Comparison of ENCODE assay signal across 9 mouse cellular contexts in genomic region chr15:79110528-79110927, GRCm38 (mm10). TPM values are rescaled to one million over a fixed set of nuclear protein-coding genes. Genes with fewer than 3 reads are reported as not detected.
DNase-seq lines count a peak whose midpoint lies in the region; ATAC-seq and TF ChIP-seq lines count a peak whose summit lies in the region.
"Had no signal": no experiment of that assay in that cellular context is flagged by ENCODE, and none has a peak within 500 bp of the region (broad histone marks: within the 10 kb centered on the region; RNA-seq: fewer than 3 reads in every experiment).

No protein-coding gene starts in this region.

- TF ChIP-seq CTCF in gastrocnemius, adult 2 months (IDR thresholded peaks at IDR 0.05), result no peak
- TF ChIP-seq CTCF in stomach, postnatal 0 days (IDR thresholded peaks at IDR 0.05; ENCODE audit: low read depth), result no peak

- H3K4me1 ChIP-seq in neural tube, embryonic 11.5 days (ENCODE audit: control insufficient read depth, insufficient read depth, low read length), result peaks cover 4% of the 10 kb centered on the region; the same call in 1 of the 2 replicates
- peaks cover 52% of the 10 kb centered on the region for H3K4me1 ChIP-seq in liver, embryonic 12.5 days
- H3K4me1 ChIP-seq in stomach, postnatal 0 days (replicated peaks; ENCODE audit: control insufficient read depth, insufficient read depth), result peaks cover 5% of the 10 kb centered on the region

- no peak overlapping the region for H3K9ac ChIP-seq in neural tube, embryonic 11.5 days (ENCODE audit: low read length)
- 0 out of 2 replicates have a peak overlapping the region, but pooled peaks have one; percentile 10 for H3K9ac ChIP-seq in liver, embryonic 12.5 days
- H3K9ac ChIP-seq in stomach, postnatal 0 days (ENCODE audit: low read length), result peak overlapping the region; percentile 94

- no peak for DNase-seq in gastrocnemius, adult 2 months
- DNase-seq in gastrocnemius, postnatal 36 days, result no peak
- DNase-seq in neural tube, embryonic 11.5 days (ENCODE audit: low spot score), result no peak
- DNase-seq in neural tube, embryonic 10.5 days (ENCODE audit: extremely low spot score, low spot score), result no peak
- no peak for DNase-seq in stomach, postnatal 0 days (ENCODE audit: low spot score)
- DNase-seq in layer of hippocampus, postnatal 10 days (ENCODE audit: low spot score in 2 of 2), result no peak
- DNase-seq in retina, embryonic 14.5 days (ENCODE audit: low spot score), result no peak
- DNase-seq: right cerebral cortex, adult 18-20 months had no signal

- peak overlapping the region; percentile 99 for H3K4me3 ChIP-seq in gastrocnemius, adult 2 months
- peak overlapping the region; percentile 81; the same call in 1 of the 2 replicates for H3K4me3 ChIP-seq in neural tube, embryonic 11.5 days (ENCODE audit: low read depth, low read length)
- no peak overlapping the region; the same call in 1 of the 2 replicates for H3K4me3 ChIP-seq in liver, embryonic 12.5 days
- peak overlapping the region; percentile 87 for H3K4me3 ChIP-seq in stomach, postnatal 0 days (ENCODE audit: low read depth, low read length)

- peak overlapping the region; percentile 99 for H3K4me2 ChIP-seq in neural tube, embryonic 11.5 days (ENCODE audit: low read depth)
- peak overlapping the region; percentile 96 for H3K4me2 ChIP-seq in liver, embryonic 12.5 days
- peak overlapping the region; percentile 91 for H3K4me2 ChIP-seq in stomach, postnatal 0 days (replicated peaks; ENCODE audit: low read depth)

- peak overlapping the region; percentile 95; the same call in 1 of the 2 replicates for H3K27ac ChIP-seq in gastrocnemius, adult 2 months
- H3K27ac ChIP-seq in neural tube, embryonic 11.5 days (ENCODE audit: low read depth, low read length), result no peak overlapping the region
- H3K27ac ChIP-seq in liver, embryonic 12.5 days, result no peak overlapping the region
- peak overlapping the region; percentile 98; the same call in 1 of the 2 replicates for H3K27ac ChIP-seq in stomach, postnatal 0 days (replicated peaks)

- 87% methylated on average over 2 of the region's 2 CpGs for WGBS in neural tube, embryonic 11.5 days
- WGBS in liver, embryonic 12.5 days (ENCODE audit: insufficient replicate concordance), result 63% methylated on average over 2 of the region's 2 CpGs
- 46% methylated on average over 2 of the region's 2 CpGs for WGBS in stomach, postnatal 0 days

- no peak for ATAC-seq in neural tube, embryonic 11.5 days (ENCODE audit: insufficient read depth, low FRiP score, low TSS enrichment)
- no peak for ATAC-seq in liver, embryonic 12.5 days
- ATAC-seq in stomach, postnatal 0 days (ENCODE audit: low FRiP score, low TSS enrichment), result no peak

- no peak for TF ChIP-seq EP300 in stomach, postnatal 0 days (optimal IDR thresholded peaks at IDR 0.05)

- H3K9me3 ChIP-seq in neural tube, embryonic 11.5 days (ENCODE audit: control insufficient read depth, low read length), result no peaks in the 10 kb centered on the region
- H3K9me3 ChIP-seq in liver, embryonic 12.5 days (replicated peaks), result no peaks in the 10 kb centered on the region
- no peaks in the 10 kb centered on the region for H3K9me3 ChIP-seq in stomach, postnatal 0 days (ENCODE audit: control insufficient read depth, low read length)

- intact Hi-C loops in gastrocnemius, adult 2 months (cut with DNase I), result no loop called here
- intact Hi-C loops in gastrocnemius, postnatal 36 days (cut with DNase I), result no loop called here

- no peaks in the 10 kb centered on the region for H3K27me3 ChIP-seq in neural tube, embryonic 11.5 days (ENCODE audit: control insufficient read depth, insufficient read depth, low read length)
- peaks cover 27% of the 10 kb centered on the region for H3K27me3 ChIP-seq in liver, embryonic 12.5 days (replicated peaks)
- no peaks in the 10 kb centered on the region for H3K27me3 ChIP-seq in stomach, postnatal 0 days (ENCODE audit: control insufficient read depth, insufficient read depth, low read length)

- peaks cover 4% of the 10 kb centered on the region; the same call in 1 of the 2 replicates for H3K36me3 ChIP-seq in neural tube, embryonic 11.5 days (ENCODE audit: control insufficient read depth, insufficient read depth, low read length)
- peaks cover 16% of the 10 kb centered on the region; the same call in 1 of the 2 replicates for H3K36me3 ChIP-seq in liver, embryonic 12.5 days
- H3K36me3 ChIP-seq in stomach, postnatal 0 days (ENCODE audit: control insufficient read depth, insufficient read depth, low read length), result peaks cover 12% of the 10 kb centered on the region

RNA-seq across cellular contexts. Expression of gene Micall1, which starts 1.8 kb away (rescaled TPM):
- 10 to 100 TPM; 11.2 to 14.5 TPM for total RNA-seq in gastrocnemius, adult 2 months (2021)
- 10 to 100 TPM; 11.8 to 13.5 TPM for total RNA-seq in gastrocnemius, postnatal 36 days (2021)
- 6.8 and 7.9 TPM in 2 replicates for polyA plus RNA-seq in neural tube, embryonic 11.5 days (2014; fragmentation: Nextera tagmentation; extraction: Ambion mirVana)
- polyA plus RNA-seq in liver, embryonic 12.5 days (2016; fragmentation: Nextera tagmentation; extraction: Ambion mirVana), result 3.0 and 3.2 TPM in 2 replicates
- polyA plus RNA-seq in stomach, postnatal 0 days (2015; fragmentation: Nextera tagmentation; extraction: Ambion mirVana), result 7.0 and 7.8 TPM in 2 replicates
- total RNA-seq in layer of hippocampus, postnatal 10 days (2021), result 10 to 100 TPM; 30.4 to 33.0 TPM

RNA-seq across cellular contexts. Expression of gene Polr2f, which starts 30.3 kb away (rescaled TPM):
- 10 to 100 TPM; 61.0 to 87.7 TPM for total RNA-seq in gastrocnemius, adult 2 months (2021)
- 10 to 100 TPM; 65.9 to 67.1 TPM for total RNA-seq in gastrocnemius, postnatal 36 days (2021)
- 301 and 311 TPM in 2 replicates for polyA plus RNA-seq in neural tube, embryonic 11.5 days (2014; fragmentation: Nextera tagmentation; extraction: Ambion mirVana)
- polyA plus RNA-seq in liver, embryonic 12.5 days (2016; fragmentation: Nextera tagmentation; extraction: Ambion mirVana), result 280 and 301 TPM in 2 replicates
- polyA plus RNA-seq in stomach, postnatal 0 days (2015; fragmentation: Nextera tagmentation; extraction: Ambion mirVana), result 308 and 320 TPM in 2 replicates
- total RNA-seq in layer of hippocampus, postnatal 10 days (2021), result 100 to 1,000 TPM; 120 to 138 TPM

RNA-seq across cellular contexts. Expression of gene 1700088E04Rik, which starts 30.5 kb away (rescaled TPM):
- total RNA-seq in gastrocnemius, adult 2 months (2021), result 1 to 10 TPM; 1.1 to 1.2 TPM
- 1 to 10 TPM in 1 of 2 experiments, under 1 TPM in 1; 0.66 to 1.2 TPM for total RNA-seq in gastrocnemius, postnatal 36 days (2021)
- 8.8 and 9.4 TPM in 2 replicates for polyA plus RNA-seq in neural tube, embryonic 11.5 days (2014; fragmentation: Nextera tagmentation; extraction: Ambion mirVana)
- polyA plus RNA-seq in liver, embryonic 12.5 days (2016; fragmentation: Nextera tagmentation; extraction: Ambion mirVana), result 0.86 and 1.0 TPM in 2 replicates
- 6.4 and 7.9 TPM in 2 replicates for polyA plus RNA-seq in stomach, postnatal 0 days (2015; fragmentation: Nextera tagmentation; extraction: Ambion mirVana)
- total RNA-seq in layer of hippocampus, postnatal 10 days (2021), result 10 to 100 TPM; 14.7 to 15.4 TPM

RNA-seq across cellular contexts. Expression of gene Eif3l, which starts 35.5 kb away (rescaled TPM):
- total RNA-seq in gastrocnemius, adult 2 months (2021), result 10 to 100 TPM; 53.6 to 54.0 TPM
- 10 to 100 TPM; 46.6 to 52.6 TPM for total RNA-seq in gastrocnemius, postnatal 36 days (2021)
- polyA plus RNA-seq in neural tube, embryonic 11.5 days (2014; fragmentation: Nextera tagmentation; extraction: Ambion mirVana), result 250 and 259 TPM in 2 replicates
- 188 and 201 TPM in 2 replicates for polyA plus RNA-seq in liver, embryonic 12.5 days (2016; fragmentation: Nextera tagmentation; extraction: Ambion mirVana)
- 132 and 135 TPM in 2 replicates for polyA plus RNA-seq in stomach, postnatal 0 days (2015; fragmentation: Nextera tagmentation; extraction: Ambion mirVana)
- 100 to 1,000 TPM in 1 of 2 experiments, 10 to 100 TPM in 1; 94.6 to 102 TPM for total RNA-seq in layer of hippocampus, postnatal 10 days (2021)

RNA-seq across cellular contexts. Expression of gene Ankrd54, which starts 47.8 kb away (rescaled TPM):
- 1 to 10 TPM; 4.5 to 5.1 TPM for total RNA-seq in gastrocnemius, adult 2 months (2021)
- 1 to 10 TPM; 2.7 to 4.3 TPM for total RNA-seq in gastrocnemius, postnatal 36 days (2021)
- polyA plus RNA-seq in neural tube, embryonic 11.5 days (2014; fragmentation: Nextera tagmentation; extraction: Ambion mirVana), result 59.5 and 65.6 TPM in 2 replicates
- 58.9 and 61.4 TPM in 2 replicates for polyA plus RNA-seq in liver, embryonic 12.5 days (2016; fragmentation: Nextera tagmentation; extraction: Ambion mirVana)
- polyA plus RNA-seq in stomach, postnatal 0 days (2015; fragmentation: Nextera tagmentation; extraction: Ambion mirVana), result 27.1 and 28.0 TPM in 2 replicates
- 10 to 100 TPM; 19.5 to 22.2 TPM for total RNA-seq in layer of hippocampus, postnatal 10 days (2021)

Comparison
In these comparisons a context has a peak if more than half of its experiments do, and no peak if none do; other contexts are left out.
1. H3K27ac ChIP-seq: peak in gastrocnemius, adult 2 months (single experiment) and stomach, postnatal 0 days (single experiment); none in neural tube, embryonic 11.5 days (single experiment) and liver, embryonic 12.5 days (single experiment).
2. RNA of gene 1700088E04Rik, which starts 30.5 kb away (total RNA-seq): 14.7 to 15.4 TPM in layer of hippocampus, postnatal 10 days; 0.66 to 1.2 TPM in gastrocnemius, postnatal 36 days and 1.1 to 1.2 TPM in gastrocnemius, adult 2 months; every median in the first group is over 4 times any median in the second.
3. Peak in every context shown above with its lines, with median percentiles within 50 percentile points of each other: H3K4me2 ChIP-seq.